In genomic region chr3:117061831-117062230, GRCm38 (mm10) we compare ENCODE assay signal across 9 mouse cellular contexts.
A peak's percentile ranks its signal among the peaks of the same experiment; 100 is the strongest.
DNase-seq lines count a peak whose midpoint lies in the region; ATAC-seq and TF ChIP-seq lines count a peak whose summit lies in the region.
"Had no signal": no experiment of that assay in that cellular context is flagged by ENCODE, and none has a peak within 500 bp of the region (broad histone marks: within the 10 kb centered on the region; RNA-seq: fewer than 3 reads in every experiment).

No protein-coding gene starts in this region.

- H3K27ac ChIP-seq in liver, embryonic 12.5 days, result no peak overlapping the region
- no peak overlapping the region for H3K27ac ChIP-seq in cortical plate, adult 2 months (ENCODE audit: insufficient read depth, low read length)

- no peaks in the 10 kb centered on the region for H3K9me3 ChIP-seq in liver, embryonic 12.5 days (replicated peaks)

- 66% methylated on average over 1 of the region's 1 CpGs for WGBS in liver, embryonic 12.5 days (ENCODE audit: insufficient replicate concordance)

- no peak overlapping the region for H3K9ac ChIP-seq in liver, embryonic 12.5 days

- ATAC-seq in liver, embryonic 12.5 days, result no peak
- ATAC-seq in megakaryocyte-erythroid progenitor cell, adult 5-6 weeks (replicated peaks; ENCODE audit: low FRiP score, low TSS enrichment, poor library complexity, severe bottlenecking), result peak; percentile 55; the same call in 1 of the 2 replicates
- no peak for ATAC-seq in inflammation-experienced regulatory T-cells, adult 6 months

- no peaks in the 10 kb centered on the region for H3K4me1 ChIP-seq in liver, embryonic 12.5 days
- no peaks in the 10 kb centered on the region for H3K4me1 ChIP-seq in cortical plate, adult 2 months (ENCODE audit: control insufficient read depth, insufficient read depth, low read length)

- no peaks in the 10 kb centered on the region for H3K36me3 ChIP-seq in liver, embryonic 12.5 days

- no peaks in the 10 kb centered on the region for H3K27me3 ChIP-seq in liver, embryonic 12.5 days (replicated peaks)

- no peak overlapping the region for H3K4me3 ChIP-seq in liver, embryonic 12.5 days
- no peak overlapping the region for H3K4me3 ChIP-seq in cortical plate, adult 2 months (ENCODE audit: insufficient read depth, low read length)

- TF ChIP-seq POLR2A in cortical plate, adult 2 months (IDR thresholded peaks at IDR 0.05; ENCODE audit: extremely low read depth, insufficient read depth, low read length), result no peak

- peak; percentile 29 for DNase-seq in gastrocnemius, adult 18-20 months (ENCODE audit: low spot score)
- no peak for DNase-seq in gastrocnemius, postnatal 25 days
- DNase-seq in liver, result peak; percentile 6
- DNase-seq in left cerebral cortex, adult 9 months (ENCODE audit: low spot score in 2 of 2), result no peak
- DNase-seq: cerebellum, adult 9-11 months had no signal

- no peak overlapping the region for H3K4me2 ChIP-seq in liver, embryonic 12.5 days

- TF ChIP-seq CTCF in cortical plate, adult 2 months (IDR thresholded peaks at IDR 0.05; ENCODE audit: extremely low read depth, insufficient read depth, low read length), result peak; percentile 30; the same call in 1 of the 2 replicates

Comparison
In these comparisons a context has a peak if more than half of its experiments do, and no peak if none do; other contexts are left out.
1. DNase-seq: peak in gastrocnemius, adult 18-20 months (single experiment) and liver (single experiment); none in gastrocnemius, postnatal 25 days (single experiment) and left cerebral cortex, adult 9 months (0 of 2).